Mouse (Mus musculus): ENCODE measurements at regions not wholly inside any gene's neighbourhood (a gene's known extent, or its start where the extent isn't known, plus 50 kb on each side); places are given as distances from the start of the nearest gene placed in this dataset.

DNA sequence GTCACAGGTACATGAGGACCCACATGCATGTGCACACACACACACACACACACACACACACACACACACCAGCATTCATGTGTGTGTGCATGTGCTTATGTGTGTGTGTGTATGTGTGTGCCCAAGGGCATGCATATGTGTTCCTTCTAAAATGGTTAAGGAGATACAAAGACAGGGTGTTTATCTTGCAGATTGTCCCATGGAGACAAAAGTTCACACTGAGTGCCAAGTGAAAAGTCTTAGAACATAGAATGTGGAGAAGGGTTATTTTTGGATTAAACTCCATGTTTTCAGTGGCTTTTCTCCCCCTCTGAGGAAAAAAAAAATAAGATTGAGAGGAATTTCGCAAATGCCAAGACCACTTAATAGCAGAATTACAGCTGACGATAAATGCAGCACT, 609.9 kb downstream of the Lmo4 start:
- H3K36me3 ChIP-seq (replicated peaks; ENCODE audit: control insufficient read depth, insufficient read depth): no peaks in the 10 kb centered on the region
- H3K27me3 ChIP-seq (ENCODE audit: control insufficient read depth, insufficient read depth, low read length): no peaks in the 10 kb centered on the region
- DNase-seq (ENCODE audit: low spot score): no peak
- no peaks in the 10 kb centered on the region for H3K4me1 ChIP-seq (replicated peaks; ENCODE audit: control insufficient read depth, insufficient read depth, low read length)
- H3K4me3 ChIP-seq (replicated peaks; ENCODE audit: low read length): no peak overlapping the region
- H3K4me2 ChIP-seq (replicated peaks): no peak overlapping the region
- ATAC-seq (ENCODE audit: low FRiP score): no peak
- WGBS: 94% methylated on average over 2 of the region's 2 CpGs
- no peak overlapping the region for H3K9ac ChIP-seq
- no peaks in the 10 kb centered on the region for H3K9me3 ChIP-seq (ENCODE audit: control insufficient read depth, low read length)
- no peak overlapping the region for H3K27ac ChIP-seq

GRCm38 (mm10) chr3:143594676-143595075, 610.3 kb downstream of the Lmo4 start:
- no peaks in the 10 kb centered on the region for H3K36me3 ChIP-seq (replicated peaks; ENCODE audit: control insufficient read depth, insufficient read depth)
- ATAC-seq (ENCODE audit: low FRiP score): no peak
- DNase-seq (ENCODE audit: low spot score): no peak
- H3K27me3 ChIP-seq (ENCODE audit: control insufficient read depth, insufficient read depth, low read length): no peaks in the 10 kb centered on the region
- H3K4me3 ChIP-seq (replicated peaks; ENCODE audit: low read length): no peak overlapping the region
- no peak overlapping the region for H3K27ac ChIP-seq
- H3K4me1 ChIP-seq (replicated peaks; ENCODE audit: control insufficient read depth, insufficient read depth, low read length): no peaks in the 10 kb centered on the region
- H3K9me3 ChIP-seq (ENCODE audit: control insufficient read depth, low read length): no peaks in the 10 kb centered on the region
- 88% methylated on average over 7 of the region's 7 CpGs for WGBS
- no peak overlapping the region for H3K9ac ChIP-seq
- H3K4me2 ChIP-seq (replicated peaks): no peak overlapping the region

DNA sequence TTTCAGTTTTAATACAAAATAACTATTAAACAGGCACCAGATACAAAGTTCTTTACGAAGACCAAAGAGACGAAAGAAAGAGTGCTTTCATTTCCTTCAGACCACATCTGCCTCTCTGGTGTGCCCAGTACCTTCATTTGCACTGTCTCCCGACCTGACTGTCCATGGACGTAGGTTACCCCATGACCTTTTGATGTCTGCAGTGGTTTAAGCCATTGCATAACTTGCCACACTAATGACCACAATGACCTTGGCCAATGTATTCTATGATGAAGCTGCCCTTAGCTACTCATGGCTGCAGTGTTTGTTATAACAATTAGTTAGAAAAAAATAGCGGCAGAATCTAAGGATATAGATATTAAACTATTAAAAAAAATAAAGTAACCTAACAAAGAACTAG, 618.4 kb downstream of the Lmo4 start:
- H3K27ac ChIP-seq: no peak overlapping the region
- 88% methylated on average over 5 of the region's 5 CpGs for WGBS
- no peaks in the 10 kb centered on the region for H3K9me3 ChIP-seq (ENCODE audit: control insufficient read depth, low read length)

DNA sequence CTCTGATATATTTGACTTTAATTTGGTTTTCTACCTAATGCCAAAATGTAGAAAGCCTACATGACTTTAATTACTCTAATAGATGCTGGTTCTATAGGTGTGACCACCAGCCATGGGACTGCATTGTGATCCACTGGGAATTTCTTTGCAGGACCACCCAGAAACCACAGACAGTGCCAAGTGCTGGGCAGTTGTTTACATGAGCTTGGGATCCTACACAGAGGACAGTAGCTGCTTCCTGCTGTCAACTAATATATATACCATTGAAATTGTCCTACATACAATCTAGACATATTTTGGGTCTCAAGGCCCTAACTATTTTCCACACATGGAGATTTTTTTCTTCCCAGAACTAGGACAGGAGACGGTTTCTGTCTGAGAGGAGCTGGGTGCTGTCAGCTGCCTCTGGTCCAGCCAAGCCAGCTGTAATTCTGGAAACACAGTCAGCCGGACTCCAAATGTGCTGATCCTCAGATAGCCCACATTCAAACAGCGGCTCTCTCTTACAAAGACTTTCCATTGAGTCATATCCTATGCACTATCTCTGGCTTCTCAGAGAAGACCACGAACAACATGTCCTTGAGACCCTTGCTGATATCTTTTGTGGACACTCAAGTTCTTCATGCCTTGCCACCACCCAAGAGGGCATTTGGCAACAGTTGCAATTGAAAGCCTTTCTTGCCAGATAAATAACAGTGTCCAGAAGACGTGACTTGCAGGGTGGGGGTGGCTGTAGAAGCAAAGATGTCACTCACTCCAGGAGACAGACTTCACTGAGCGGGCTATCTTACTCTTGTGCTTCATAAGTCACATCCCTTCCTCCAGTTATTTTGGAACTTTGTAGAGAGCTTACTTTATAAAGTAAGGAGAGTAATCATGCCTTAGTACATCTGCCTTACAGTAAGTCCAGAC, 620.1 kb downstream of the Lmo4 start:
- Histone ChIP-seq H3K9me3 (ENCODE audit: control insufficient read depth, low read length) (no peaks in the 10 kb centered on the region), H3K36me3 (replicated peaks; ENCODE audit: control insufficient read depth, insufficient read depth) (no peaks in the 10 kb centered on the region), H3K4me1 (replicated peaks; ENCODE audit: control insufficient read depth, insufficient read depth, low read length) (no peaks in the 10 kb centered on the region), H3K4me3 (replicated peaks; ENCODE audit: low read length) (no peak overlapping the region), H3K9ac (no peak overlapping the region), H3K27ac (no peak overlapping the region), H3K4me2 (replicated peaks) (no peak overlapping the region), H3K27me3 (ENCODE audit: control insufficient read depth, insufficient read depth, low read length) (no peaks in the 10 kb centered on the region)
- WGBS: 88% methylated on average over 6 of the region's 6 CpGs
- ATAC-seq (ENCODE audit: low FRiP score): no peak
- DNase-seq (ENCODE audit: low spot score): no peak

More for the DNA sequence above, 618.4 kb downstream of the Lmo4 start:
- no peaks in the 10 kb centered on the region for H3K27me3 ChIP-seq (ENCODE audit: control insufficient read depth, insufficient read depth, low read length)
- ATAC-seq (ENCODE audit: low FRiP score): no peak
- no peak overlapping the region for H3K4me2 ChIP-seq (replicated peaks)
- no peaks in the 10 kb centered on the region for H3K36me3 ChIP-seq (replicated peaks; ENCODE audit: control insufficient read depth, insufficient read depth)
- no peak for DNase-seq (ENCODE audit: low spot score)
- H3K9ac ChIP-seq: no peak overlapping the region
- no peaks in the 10 kb centered on the region for H3K4me1 ChIP-seq (replicated peaks; ENCODE audit: control insufficient read depth, insufficient read depth, low read length)
- no peak overlapping the region for H3K4me3 ChIP-seq (replicated peaks; ENCODE audit: low read length)

DNA sequence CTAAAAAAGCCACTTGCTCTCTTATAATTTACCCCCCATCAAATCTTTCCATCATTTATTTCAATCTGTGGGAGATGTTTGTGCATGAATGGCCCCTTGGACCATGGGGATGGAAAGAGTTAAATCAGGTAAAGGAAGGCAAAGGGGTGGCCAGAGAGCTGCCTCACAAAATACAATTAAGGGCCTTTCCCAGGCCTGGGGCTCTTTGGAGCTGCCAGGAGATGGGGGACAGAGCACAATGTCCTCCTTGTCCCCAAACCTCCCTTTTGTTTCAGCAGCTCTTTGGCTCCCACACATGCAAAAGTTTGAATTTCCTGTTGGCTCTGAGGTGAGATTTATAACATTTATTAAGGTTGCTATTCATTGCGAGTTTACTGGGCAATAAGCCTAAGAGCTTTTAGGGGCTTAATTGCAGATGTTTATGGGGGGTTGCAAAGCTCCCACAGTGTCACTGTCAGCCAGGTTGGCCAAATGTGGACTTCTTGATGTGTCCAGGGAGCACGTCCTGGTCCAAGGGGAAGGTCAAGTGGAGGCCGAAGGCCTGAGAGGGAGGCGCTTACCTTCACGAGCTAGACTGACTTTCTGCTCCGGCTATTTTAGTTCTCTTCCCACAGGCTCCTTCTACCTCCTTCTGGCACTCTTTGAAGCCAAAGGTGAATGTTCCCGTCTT, 628.5 kb downstream of the Lmo4 start:
- Histone ChIP-seq H3K9ac (no peak overlapping the region), H3K27ac (no peak overlapping the region), H3K9me3 (ENCODE audit: control insufficient read depth, low read length) (no peaks in the 10 kb centered on the region), H3K4me3 (replicated peaks; ENCODE audit: low read length) (no peak overlapping the region), H3K36me3 (replicated peaks; ENCODE audit: control insufficient read depth, insufficient read depth) (no peaks in the 10 kb centered on the region), H3K4me1 (replicated peaks; ENCODE audit: control insufficient read depth, insufficient read depth, low read length) (no peaks in the 10 kb centered on the region), H3K4me2 (replicated peaks) (no peak overlapping the region), H3K27me3 (ENCODE audit: control insufficient read depth, insufficient read depth, low read length) (no peaks in the 10 kb centered on the region)
- DNase-seq (ENCODE audit: low spot score): no peak
- no peak for ATAC-seq (ENCODE audit: low FRiP score)
- 80% methylated on average over 7 of the region's 7 CpGs for WGBS

GRCm38 (mm10) chr3:143575737-143576136, 629.3 kb downstream of the Lmo4 start:
- Histone ChIP-seq H3K27ac (no peak overlapping the region), H3K4me3 (replicated peaks; ENCODE audit: low read length) (no peak overlapping the region), H3K9ac (no peak overlapping the region), H3K4me2 (replicated peaks) (no peak overlapping the region), H3K9me3 (ENCODE audit: control insufficient read depth, low read length) (no peaks in the 10 kb centered on the region), H3K4me1 (replicated peaks; ENCODE audit: control insufficient read depth, insufficient read depth, low read length) (no peaks in the 10 kb centered on the region), H3K36me3 (replicated peaks; ENCODE audit: control insufficient read depth, insufficient read depth) (no peaks in the 10 kb centered on the region), H3K27me3 (ENCODE audit: control insufficient read depth, insufficient read depth, low read length) (no peaks in the 10 kb centered on the region)
- ATAC-seq (ENCODE audit: low FRiP score): no peak
- WGBS: 78% methylated on average over 8 of the region's 8 CpGs
- no peak for DNase-seq (ENCODE audit: low spot score)

GRCm38 (mm10) chr3:143574035-143574864, 630.8 kb downstream of the Lmo4 start:
- H3K9me3 ChIP-seq (ENCODE audit: control insufficient read depth, low read length): no peaks in the 10 kb centered on the region
- DNase-seq (ENCODE audit: low spot score) (no peak), ATAC-seq (ENCODE audit: low FRiP score) (no peak)
- WGBS: 81% methylated on average over 10 of the region's 10 CpGs
- no peak overlapping the region for H3K4me2 ChIP-seq (replicated peaks)
- no peaks in the 10 kb centered on the region for H3K36me3 ChIP-seq (replicated peaks; ENCODE audit: control insufficient read depth, insufficient read depth)
- no peak overlapping the region for H3K9ac ChIP-seq
- no peak overlapping the region for H3K4me3 ChIP-seq (replicated peaks; ENCODE audit: low read length)
- no peak overlapping the region for H3K27ac ChIP-seq
- no peaks in the 10 kb centered on the region for H3K4me1 ChIP-seq (replicated peaks; ENCODE audit: control insufficient read depth, insufficient read depth, low read length)
- no peaks in the 10 kb centered on the region for H3K27me3 ChIP-seq (ENCODE audit: control insufficient read depth, insufficient read depth, low read length)

- Histone ChIP-seq H3K4me1 (replicated peaks; ENCODE audit: control insufficient read depth, insufficient read depth, low read length) (no peaks in the 10 kb centered on the region), H3K36me3 (replicated peaks; ENCODE audit: control insufficient read depth, insufficient read depth) (no peaks in the 10 kb centered on the region), H3K4me2 (replicated peaks) (no peak overlapping the region), H3K4me3 (replicated peaks; ENCODE audit: low read length) (no peak overlapping the region), H3K27ac (no peak overlapping the region), H3K9ac (no peak overlapping the region), H3K27me3 (ENCODE audit: control insufficient read depth, insufficient read depth, low read length) (no peaks in the 10 kb centered on the region), H3K9me3 (ENCODE audit: control insufficient read depth, low read length) (no peaks in the 10 kb centered on the region)
- WGBS: 45% methylated on average over 6 of the region's 6 CpGs
- DNase-seq (ENCODE audit: low spot score): no peak
- ATAC-seq (ENCODE audit: low FRiP score): no peak
Observed at GRCm38 (mm10) chr3:143569930-143570329, 635.1 kb downstream of the Lmo4 start.

DNA sequence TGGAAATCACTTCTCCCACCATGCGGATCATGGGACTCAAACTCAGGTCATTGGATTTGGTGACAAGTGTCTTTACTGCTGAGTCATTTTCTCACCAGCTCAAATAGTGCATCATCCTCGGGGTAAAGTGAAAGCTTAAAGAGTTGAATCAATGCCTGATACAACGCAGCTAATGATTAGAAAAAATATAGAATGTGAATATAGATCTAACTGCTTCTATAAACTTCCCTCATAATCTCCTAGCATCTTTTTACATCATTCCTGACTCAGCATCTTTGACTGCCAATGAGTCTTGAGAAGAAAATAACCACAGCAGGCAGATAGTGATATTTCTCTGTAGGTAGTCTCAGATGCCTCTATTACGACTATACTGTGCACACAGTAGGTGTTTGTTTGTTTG, 640.0 kb downstream of the Lmo4 start:
- H3K4me3 ChIP-seq (replicated peaks; ENCODE audit: low read length): no peak overlapping the region
- H3K4me2 ChIP-seq (replicated peaks): no peak overlapping the region
- H3K36me3 ChIP-seq (replicated peaks; ENCODE audit: control insufficient read depth, insufficient read depth): no peaks in the 10 kb centered on the region
- no peaks in the 10 kb centered on the region for H3K27me3 ChIP-seq (ENCODE audit: control insufficient read depth, insufficient read depth, low read length)
- no peak for DNase-seq (ENCODE audit: low spot score)
- no peak overlapping the region for H3K9ac ChIP-seq
- no peak overlapping the region for H3K27ac ChIP-seq
- WGBS: 89% methylated on average over 4 of the region's 4 CpGs
- no peaks in the 10 kb centered on the region for H3K9me3 ChIP-seq (ENCODE audit: control insufficient read depth, low read length)
- no peak for ATAC-seq (ENCODE audit: low FRiP score)
- no peaks in the 10 kb centered on the region for H3K4me1 ChIP-seq (replicated peaks; ENCODE audit: control insufficient read depth, insufficient read depth, low read length)
